Mouse (Mus musculus): ENCODE results near the gene Cd300lf. TPM values are rescaled to one million over a fixed set of nuclear protein-coding genes. Genes with fewer than 3 reads are reported as not detected.
A peak's percentile ranks its signal among the peaks of the same experiment; 100 is the strongest.

Cd300lf gene
- polyA plus RNA-seq, 1 experiment: 0.15 TPM

DNA sequence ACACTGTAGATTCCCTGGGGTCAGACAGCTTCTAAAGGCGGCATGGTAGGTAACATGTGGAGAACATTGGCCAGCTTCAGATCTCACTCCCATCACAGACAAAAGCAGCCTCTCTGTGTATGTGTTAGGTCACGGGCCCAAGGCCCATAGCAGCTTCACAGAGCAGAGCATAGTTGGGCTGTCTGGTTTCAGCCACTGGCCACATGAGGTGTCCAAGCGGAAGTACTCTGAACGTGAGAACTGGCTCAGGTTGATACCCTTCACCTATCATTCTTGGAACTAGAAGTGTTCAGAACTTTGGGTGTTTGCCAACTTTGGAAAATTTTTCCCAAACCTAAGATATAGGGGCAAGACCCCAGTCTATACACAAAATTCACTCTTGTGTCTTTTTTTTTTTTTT lies 35.6 kb upstream of the Cd300lf start:
- DNase-seq (ENCODE audit: low read depth): no peak
- TF ChIP-seq POLR2A (IDR thresholded peaks at IDR 0.05; ENCODE audit: borderline replicate concordance, extremely low read depth, insufficient read depth, insufficient read length, poor library complexity, severe bottlenecking) (no peak), CTCF (IDR thresholded peaks at IDR 0.05; ENCODE audit: borderline replicate concordance, extremely low read depth, insufficient read depth, insufficient read length) (no peak)

- TF ChIP-seq POLR2A (IDR thresholded peaks at IDR 0.05; ENCODE audit: borderline replicate concordance, extremely low read depth, insufficient read depth, insufficient read length, poor library complexity, severe bottlenecking) (no peak), CTCF (IDR thresholded peaks at IDR 0.05; ENCODE audit: borderline replicate concordance, extremely low read depth, insufficient read depth, insufficient read length) (no peak)
- DNase-seq (ENCODE audit: low read depth): no peak
These were observed 33.9 kb upstream of the Cd300lf start for GRCm38 (mm10) chr11:115167631-115168249.

GRCm38 (mm10) chr11:115166776-115167175 lies 33.0 kb upstream of the Cd300lf start:
- TF ChIP-seq POLR2A (IDR thresholded peaks at IDR 0.05; ENCODE audit: borderline replicate concordance, extremely low read depth, insufficient read depth, insufficient read length, poor library complexity, severe bottlenecking) (no peak), CTCF (IDR thresholded peaks at IDR 0.05; ENCODE audit: borderline replicate concordance, extremely low read depth, insufficient read depth, insufficient read length) (no peak)
- no peak for DNase-seq (ENCODE audit: low read depth)

DNA sequence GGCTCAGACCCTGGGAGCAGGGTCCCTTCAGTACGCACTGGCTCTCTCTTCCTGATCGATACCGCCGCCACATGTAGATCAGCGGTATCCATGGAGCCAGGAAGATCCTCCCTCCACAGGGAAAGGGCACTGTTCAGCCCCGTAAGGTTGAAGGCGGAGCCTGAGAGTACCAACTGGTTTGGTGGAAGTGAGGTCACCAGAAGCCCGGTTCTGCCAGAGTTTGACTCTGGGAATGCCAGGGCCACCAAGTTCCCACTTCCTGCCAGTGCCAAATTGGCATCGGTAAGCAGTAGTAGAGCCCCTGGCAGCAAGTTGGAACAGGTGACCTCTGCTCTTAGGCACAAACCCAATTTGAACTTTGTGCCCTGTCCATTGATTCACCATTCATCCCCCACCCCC lies 31.2 kb upstream of the Cd300lf start:
- TF ChIP-seq POLR2A (IDR thresholded peaks at IDR 0.05; ENCODE audit: borderline replicate concordance, extremely low read depth, insufficient read depth, insufficient read length, poor library complexity, severe bottlenecking) (no peak), CTCF (IDR thresholded peaks at IDR 0.05; ENCODE audit: borderline replicate concordance, extremely low read depth, insufficient read depth, insufficient read length) (no peak)
- no peak for DNase-seq (ENCODE audit: low read depth)

DNA sequence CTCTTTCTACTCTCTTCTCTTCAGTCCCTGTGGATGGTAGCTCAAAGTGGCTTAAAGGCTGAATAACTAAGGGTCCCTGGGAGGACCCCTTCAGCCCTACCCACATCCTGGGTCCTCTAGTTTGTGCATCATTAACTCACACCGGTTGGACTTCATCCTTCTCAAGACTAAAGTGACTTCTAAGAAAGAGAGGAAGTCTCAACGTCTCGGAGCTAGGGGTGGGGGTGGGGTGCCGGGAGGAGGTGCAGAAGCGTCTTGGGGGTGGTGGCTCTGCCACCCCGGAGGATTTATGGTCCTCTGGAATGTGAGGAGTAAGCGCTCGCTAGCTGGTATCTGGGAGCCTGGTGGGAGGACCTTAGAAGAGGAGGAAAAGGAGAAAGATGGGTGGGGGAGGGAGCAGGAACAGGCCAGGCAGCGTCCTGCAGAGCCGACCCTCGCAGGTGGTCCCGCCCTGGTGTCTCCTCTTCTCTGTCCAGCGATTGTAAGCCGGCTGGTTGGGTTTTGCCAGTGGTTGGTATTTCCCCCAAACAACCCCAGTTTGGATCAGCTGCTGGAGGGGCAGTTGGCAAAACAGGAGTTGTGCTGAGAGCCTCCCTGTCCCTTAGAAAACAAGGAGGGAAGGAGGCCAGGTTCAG lies 30.7 kb upstream of the Cd300lf start:
- no peak for TF ChIP-seq CTCF (IDR thresholded peaks at IDR 0.05; ENCODE audit: borderline replicate concordance, extremely low read depth, insufficient read depth, insufficient read length)
- no peak for TF ChIP-seq POLR2A (IDR thresholded peaks at IDR 0.05; ENCODE audit: borderline replicate concordance, extremely low read depth, insufficient read depth, insufficient read length, poor library complexity, severe bottlenecking)
- DNase-seq (ENCODE audit: low read depth): no peak

DNA sequence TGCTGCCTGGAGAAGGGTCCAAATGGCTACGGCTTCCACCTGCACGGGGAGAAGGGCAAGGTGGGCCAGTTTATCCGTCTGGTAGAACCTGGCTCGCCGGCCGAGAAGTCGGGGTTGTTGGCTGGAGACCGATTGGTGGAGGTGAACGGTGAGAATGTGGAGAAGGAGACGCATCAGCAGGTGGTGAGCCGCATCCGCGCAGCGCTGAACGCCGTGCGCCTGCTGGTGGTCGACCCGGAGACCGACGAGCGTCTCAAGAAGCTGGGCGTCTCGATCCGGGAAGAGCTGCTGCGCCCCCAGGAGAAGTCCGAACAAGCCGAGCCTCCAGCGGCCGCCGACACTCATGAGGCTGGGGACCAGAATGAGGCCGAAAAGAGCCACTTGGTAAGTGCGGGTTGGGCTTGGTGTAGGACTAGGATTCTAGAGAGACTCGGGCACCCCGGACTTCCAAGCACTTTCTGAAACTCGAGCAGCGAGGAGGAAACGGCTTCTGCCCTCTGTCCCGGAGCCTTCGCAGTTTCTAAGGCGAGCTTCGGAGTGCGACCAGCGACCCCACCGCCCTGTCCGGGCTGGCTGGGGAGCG lies 29.9 kb upstream of the Cd300lf start:
- peak; percentile 34; the same call in 1 of the 2 replicates for TF ChIP-seq CTCF (IDR thresholded peaks at IDR 0.05; ENCODE audit: borderline replicate concordance, extremely low read depth, insufficient read depth, insufficient read length)
- no peak for TF ChIP-seq POLR2A (IDR thresholded peaks at IDR 0.05; ENCODE audit: borderline replicate concordance, extremely low read depth, insufficient read depth, insufficient read length, poor library complexity, severe bottlenecking)
- peak; percentile 69 for DNase-seq (ENCODE audit: low read depth)

DNA sequence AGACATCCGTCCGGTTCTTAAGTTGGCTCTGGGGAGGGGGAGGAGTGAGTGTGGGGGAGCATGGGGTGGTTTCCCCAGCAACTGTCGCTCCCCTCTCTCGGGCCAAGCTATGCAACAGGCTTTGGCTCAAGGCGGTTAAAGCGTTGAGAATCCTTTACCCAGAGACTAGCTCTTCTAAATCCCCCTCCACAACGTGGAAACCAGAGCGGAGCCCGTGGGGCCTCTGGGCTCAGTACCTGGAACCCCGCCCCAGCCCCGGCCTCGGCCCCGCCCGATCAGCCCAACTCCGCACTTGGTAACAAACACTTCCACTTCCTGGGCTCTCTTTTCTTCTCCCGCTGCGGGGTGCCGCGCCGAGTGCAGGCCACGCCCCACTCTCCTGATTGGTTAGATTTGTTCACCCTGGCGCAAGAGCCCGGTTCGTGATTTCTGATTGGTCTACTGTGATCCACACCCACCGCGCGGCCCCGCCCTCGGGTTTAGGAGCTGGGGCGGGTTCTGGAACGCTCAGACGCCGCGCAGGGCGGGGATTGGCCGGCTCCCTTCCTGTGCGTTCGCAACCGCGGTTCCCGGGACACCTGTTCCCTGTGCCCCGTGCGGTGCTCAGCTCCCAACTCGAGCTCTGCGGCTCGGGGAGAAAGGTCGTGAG lies 29.2 kb upstream of the Cd300lf start, which contains the start of gene Slc9a3r1:
Slc9a3r1 (plus strand) TSS at position 510 of the 649 bp plus-strand sequence.
- TF ChIP-seq POLR2A (IDR thresholded peaks at IDR 0.05; ENCODE audit: borderline replicate concordance, extremely low read depth, insufficient read depth, insufficient read length, poor library complexity, severe bottlenecking): peak; percentile 80; the same call in 1 of the 2 replicates
- TF ChIP-seq CTCF (IDR thresholded peaks at IDR 0.05; ENCODE audit: borderline replicate concordance, extremely low read depth, insufficient read depth, insufficient read length): no peak
- peak; percentile 98 for DNase-seq (ENCODE audit: low read depth)

DNA sequence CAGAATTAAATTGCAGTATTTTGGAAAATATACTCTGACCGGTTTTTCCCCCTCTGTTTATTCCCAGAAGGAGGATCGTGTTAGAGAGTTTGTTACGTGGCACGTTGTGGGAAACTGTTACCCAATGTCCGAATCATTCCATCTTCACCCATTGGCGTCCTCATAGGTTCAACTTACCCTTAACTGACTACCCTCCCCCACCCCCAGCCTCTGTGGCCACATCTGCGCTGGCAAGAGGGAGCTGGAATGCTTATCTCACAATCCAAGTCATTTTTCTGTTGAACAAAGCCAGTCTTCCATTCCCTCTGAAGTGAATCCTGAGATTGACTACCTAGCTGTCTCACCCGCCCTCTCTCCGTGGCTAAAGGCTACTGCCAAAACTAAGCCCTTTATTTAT lies 28.4 kb upstream of the Cd300lf start:
- no peak for DNase-seq (ENCODE audit: low read depth)
- TF ChIP-seq CTCF (IDR thresholded peaks at IDR 0.05; ENCODE audit: borderline replicate concordance, extremely low read depth, insufficient read depth, insufficient read length): no peak
- TF ChIP-seq POLR2A (IDR thresholded peaks at IDR 0.05; ENCODE audit: borderline replicate concordance, extremely low read depth, insufficient read depth, insufficient read length, poor library complexity, severe bottlenecking): no peak

DNA sequence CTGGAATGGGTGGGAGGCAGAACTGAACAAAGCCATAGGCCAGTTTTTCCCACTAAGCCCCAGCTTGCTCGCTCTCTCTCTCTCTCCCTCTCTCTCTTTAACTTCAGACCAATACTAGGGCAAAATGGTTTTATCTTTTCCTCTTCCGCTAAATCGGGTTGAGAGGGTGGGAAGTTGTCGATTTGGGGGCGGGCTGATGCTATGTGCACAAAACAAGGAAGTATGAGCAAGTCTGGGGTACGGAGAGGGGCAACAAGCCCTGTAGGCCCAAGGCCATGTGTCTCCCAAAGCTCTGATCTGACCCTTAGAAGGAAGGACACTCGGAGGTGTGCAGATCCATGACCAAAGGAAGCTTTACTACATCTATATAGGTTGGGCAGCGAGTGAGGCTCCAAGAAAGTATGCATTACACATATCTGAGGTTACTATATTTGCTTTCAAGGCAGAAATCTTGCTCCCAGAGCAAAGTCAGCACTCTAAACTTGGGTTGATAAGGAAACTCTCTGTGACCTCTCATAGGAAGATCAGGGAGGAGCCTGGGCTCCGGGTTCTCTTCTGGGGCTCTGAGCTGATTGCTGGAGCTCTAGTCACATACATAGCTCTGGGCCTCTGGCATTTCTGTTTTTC lies 27.9 kb upstream of the Cd300lf start:
- no peak for DNase-seq (ENCODE audit: low read depth)

DNA sequence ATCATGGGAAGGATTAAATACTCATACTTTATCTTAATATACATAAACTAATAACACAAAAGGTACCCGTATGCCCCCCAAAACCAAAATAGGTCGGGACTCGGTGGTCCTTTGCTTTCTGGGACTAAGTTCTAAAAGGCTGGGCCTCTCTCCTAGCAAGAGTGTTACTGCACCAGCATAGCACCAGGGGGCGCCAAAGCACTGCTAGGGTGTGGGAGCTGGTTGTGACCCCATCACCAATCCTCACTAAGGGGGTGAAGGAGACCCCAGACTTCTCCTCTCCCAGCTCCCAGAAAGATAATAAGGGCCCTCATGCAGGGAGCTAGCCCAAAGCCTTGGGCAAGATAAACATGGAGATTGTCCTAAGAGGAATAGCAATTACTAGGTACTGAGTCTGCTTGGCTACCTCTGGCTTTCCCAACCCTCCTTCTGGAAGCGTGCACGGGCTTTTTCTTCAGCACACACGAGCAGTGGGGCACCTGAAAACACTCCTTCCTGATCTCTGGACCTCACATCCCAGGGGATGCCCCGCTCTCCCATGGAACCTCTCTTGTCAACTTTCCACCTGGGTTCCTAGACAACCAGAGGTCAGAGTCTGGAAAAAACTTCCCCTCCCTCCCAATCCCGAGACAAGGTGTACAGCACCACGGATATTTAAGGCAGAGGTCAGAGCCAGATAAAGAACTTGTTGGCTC lies 27.2 kb upstream of the Cd300lf start:
- TF ChIP-seq CTCF (IDR thresholded peaks at IDR 0.05; ENCODE audit: borderline replicate concordance, extremely low read depth, insufficient read depth, insufficient read length) (peak; percentile 87), POLR2A (IDR thresholded peaks at IDR 0.05; ENCODE audit: borderline replicate concordance, extremely low read depth, insufficient read depth, insufficient read length, poor library complexity, severe bottlenecking) (no peak)
- peak; percentile 70 for DNase-seq (ENCODE audit: low read depth)

More for the DNA sequence above, 27.9 kb upstream of the Cd300lf start:
- TF ChIP-seq POLR2A (IDR thresholded peaks at IDR 0.05; ENCODE audit: borderline replicate concordance, extremely low read depth, insufficient read depth, insufficient read length, poor library complexity, severe bottlenecking): no peak
- no peak for TF ChIP-seq CTCF (IDR thresholded peaks at IDR 0.05; ENCODE audit: borderline replicate concordance, extremely low read depth, insufficient read depth, insufficient read length)

Measured in brain, embryonic 14.5 days (tissue).